Mouse (Mus musculus) thymus, adult 2 months (tissue): ENCODE measurements at regions not wholly inside any gene's neighbourhood (a gene's known extent, or its start where the extent isn't known, plus 50 kb on each side); places are given as distances from the start of the nearest gene placed in this dataset.

Experiments used
- CTCF ChIP-seq: fragments of 200-500 bp; IDR thresholded peaks from 2 replicates; pipeline ENCODE4 v1.5.1; 2012; ENCODE audit warnings: mild to moderate bottlenecking, control low read depth, low read length, moderate library complexity, borderline replicate concordance; ENCODE audit not compliant: control insufficient read depth, poor library complexity, insufficient read depth; ENCODE audit errors: extremely low read depth
- POLR2A ChIP-seq: fragments of 200-500 bp; IDR thresholded peaks from 2 replicates; pipeline ENCODE4 v1.6.1; 2012; ENCODE audit warnings: mild to moderate bottlenecking, low read length, control low read depth, moderate library complexity; ENCODE audit not compliant: control insufficient read depth, poor library complexity, insufficient read depth; ENCODE audit errors: extremely low read depth

- TF ChIP-seq CTCF, result no peak
- no peak for TF ChIP-seq POLR2A
These were observed 111.0 kb upstream of the Tnfaip3 start for GRCm38 (mm10) chr10:19126438-19126837.
